Mouse (Mus musculus): Measurements from ENCODE around the gene Atcay.
"Not testable (repeated sequence)": the region's sequence is repeated elsewhere in the genome, so short reads cannot be mapped to it uniquely, and the experiment has no call there.

The Atcay gene

GRCm38 (mm10) chr10:81242021-81242420, 11.4 kb upstream of the Atcay start:
- DNase-seq (ENCODE audit: low spot score), result no peak

GRCm38 (mm10) chr10:81240876-81241275, 10.2 kb upstream of the Atcay start:
- no peak for DNase-seq (ENCODE audit: low spot score)

GRCm38 (mm10) chr10:81238618-81239017, 8.0 kb upstream of the Atcay start:
- DNase-seq (ENCODE audit: low spot score), result no peak

GRCm38 (mm10) chr10:81236471-81237268, 6.0 kb upstream of the Atcay start:
- DNase-seq (ENCODE audit: low spot score), result no peak

GRCm38 (mm10) chr10:81234206-81234605, 3.6 kb upstream of the Atcay start:
- no peak for DNase-seq (ENCODE audit: low spot score)

DNA sequence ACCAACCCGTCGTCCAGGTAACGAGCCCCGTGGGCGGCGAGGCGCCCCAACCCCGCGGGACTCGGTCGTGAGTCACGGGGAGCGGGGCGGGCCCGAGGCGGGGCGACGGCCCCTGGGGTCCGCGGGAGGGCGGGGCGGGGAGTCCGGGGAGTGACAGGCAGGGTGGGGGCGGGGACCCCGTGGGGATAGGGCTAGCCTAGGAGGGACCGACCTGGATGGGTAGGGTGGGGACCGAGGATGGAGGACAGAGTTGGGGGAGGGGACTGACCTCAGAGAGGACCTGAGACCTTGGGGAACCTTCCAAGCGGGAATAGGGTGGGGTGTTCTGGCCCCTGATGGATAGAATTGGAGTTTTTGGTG, 2.6 kb upstream of the Atcay start:
- DNase-seq (ENCODE audit: low spot score), result no peak

- peak; percentile 77 for DNase-seq (ENCODE audit: low spot score)
Measured at GRCm38 (mm10) chr10:81232580-81233225, 2.1 kb upstream of the Atcay start, which contains the start of gene Zfr2. TSS of gene Zfr2 (plus strand) at chr10:81233155.

- no peak for DNase-seq (ENCODE audit: low spot score)
Measured at GRCm38 (mm10) chr10:81231436-81231835, 803 bp upstream of the Atcay start.

DNA sequence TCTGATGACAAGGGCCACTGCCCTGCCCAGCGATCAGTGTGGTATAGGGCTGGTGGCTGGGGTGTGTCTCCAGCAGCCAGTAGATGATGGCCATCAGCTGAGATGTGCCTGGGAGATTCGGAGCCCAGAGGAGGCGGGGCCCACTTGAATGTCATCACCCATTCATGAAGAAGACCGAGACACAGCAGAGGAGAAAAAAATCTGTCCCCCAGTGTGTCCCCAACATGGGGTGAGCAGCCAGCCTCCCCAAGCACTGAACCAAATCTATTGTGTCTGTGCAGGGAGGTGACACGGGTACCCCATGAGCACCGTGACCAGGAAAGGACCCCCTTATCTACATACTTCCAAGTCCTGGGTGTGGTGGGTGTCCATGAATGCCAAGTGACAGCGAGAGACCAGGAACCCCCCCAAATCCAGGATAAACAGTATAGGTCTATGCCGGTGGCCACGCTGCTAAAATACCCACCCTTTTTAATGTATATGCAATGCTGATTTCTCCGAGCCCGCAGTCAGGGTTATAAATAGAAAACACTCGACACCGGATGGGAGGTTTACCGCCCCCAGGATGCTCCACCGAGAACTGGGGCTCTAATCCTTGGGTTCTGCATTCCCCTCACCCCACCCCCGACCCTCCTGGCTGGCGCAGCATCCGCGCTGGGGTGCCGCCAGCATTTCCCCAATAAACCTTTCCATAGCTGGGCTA, 747 bp downstream of the Atcay start:
- no peak for DNase-seq (ENCODE audit: low spot score)

GRCm38 (mm10) chr10:81223731-81224130, 6.9 kb downstream of the Atcay start:
- not testable (repeated sequence) for DNase-seq (ENCODE audit: low spot score)

DNA sequence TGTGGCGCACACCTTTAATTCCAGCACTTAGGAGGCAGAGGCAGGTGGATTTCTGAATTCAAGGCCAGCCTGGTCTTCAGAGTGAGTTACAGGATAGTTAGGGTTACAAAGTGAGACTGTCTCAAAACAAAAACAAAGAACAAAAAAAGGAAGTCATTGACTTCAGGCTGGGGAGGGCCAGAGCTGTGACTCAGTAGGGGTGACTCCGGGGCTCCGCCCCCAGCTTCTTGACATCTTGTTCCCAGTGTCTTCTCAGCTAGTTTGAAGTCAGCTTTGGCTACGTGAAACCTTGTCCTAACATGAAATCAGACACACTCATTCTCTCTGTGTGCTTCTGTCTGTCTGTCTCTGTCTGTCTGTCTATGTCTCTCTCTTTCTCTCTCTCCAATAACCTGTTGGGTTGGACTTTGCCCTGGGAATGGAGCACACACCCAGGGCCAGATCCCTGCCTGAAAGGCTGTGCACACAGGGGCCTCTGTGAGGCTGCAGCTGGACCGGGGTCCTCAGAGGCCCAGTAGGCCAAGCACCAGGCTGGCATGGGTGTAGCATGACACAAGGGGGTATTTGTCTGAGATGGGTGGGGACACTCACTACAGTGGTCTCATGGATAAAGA, 9.1 kb downstream of the Atcay start:
- DNase-seq (ENCODE audit: low spot score), result no peak

DNA sequence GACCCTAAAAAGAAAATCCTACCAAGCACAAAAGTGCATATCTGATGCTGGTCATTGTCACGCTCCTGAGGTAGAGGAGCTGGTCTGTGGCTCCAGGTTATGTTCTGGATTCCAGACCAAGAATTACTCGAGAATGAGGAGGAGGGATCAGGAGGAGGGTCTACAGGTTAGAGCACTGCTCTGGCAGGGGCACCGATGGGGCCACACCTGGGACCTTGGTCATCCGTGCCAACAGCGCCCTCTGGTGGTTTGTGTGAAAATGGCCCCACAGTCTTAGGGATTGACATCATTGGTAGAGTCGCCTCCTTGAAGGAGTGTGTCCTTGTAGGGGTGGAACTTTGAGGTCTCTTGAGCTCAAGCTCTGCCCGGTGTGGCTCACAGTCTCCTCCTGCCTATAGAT, 12.7 kb downstream of the Atcay start:
- DNase-seq (ENCODE audit: low spot score), result peak; percentile 56

GRCm38 (mm10) chr10:81217267-81217666, 13.4 kb downstream of the Atcay start:
- DNase-seq (ENCODE audit: low spot score), result not testable (repeated sequence)

DNA sequence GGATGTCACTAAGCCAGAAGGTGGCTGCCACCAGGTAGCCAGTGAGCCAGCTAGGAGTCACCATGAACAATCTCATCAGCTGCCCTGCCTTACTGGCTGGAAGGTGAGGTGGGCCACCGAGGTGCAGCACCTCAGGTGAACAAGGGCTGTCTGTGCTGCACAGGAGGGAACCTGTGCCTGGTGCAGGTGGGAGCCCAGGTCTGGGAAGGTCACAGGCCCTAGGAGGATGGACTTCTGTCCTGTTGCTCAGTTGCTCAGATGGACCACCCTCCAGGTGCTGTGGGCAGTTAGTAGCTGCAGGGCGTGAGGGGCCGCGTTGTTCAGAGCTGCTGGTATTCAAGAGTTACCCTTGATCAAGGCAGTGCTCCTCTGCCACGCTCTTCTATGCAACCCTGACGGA, 13.8 kb downstream of the Atcay start:
- no peak for DNase-seq (ENCODE audit: low spot score)

- no peak for DNase-seq (ENCODE audit: low spot score)
Measured at GRCm38 (mm10) chr10:81216260-81216659, 14.4 kb downstream of the Atcay start.

- DNase-seq (ENCODE audit: low spot score), result no peak
Measured at GRCm38 (mm10) chr10:81210154-81210553, 20.5 kb downstream of the Atcay start.

GRCm38 (mm10) chr10:81204137-81204536, 26.5 kb downstream of the Atcay start:
- DNase-seq (ENCODE audit: low spot score), result no peak

GRCm38 (mm10) chr10:81202978-81203720, 27.5 kb downstream of the Atcay start:
- no peak for DNase-seq (ENCODE audit: low spot score)

GRCm38 (mm10) chr10:81201807-81202758, 28.6 kb downstream of the Atcay start, which contains the start of gene Nmrk2:
TSS of gene Nmrk2 (minus strand) at chr10:81202051.
- DNase-seq (ENCODE audit: low spot score), result no peak

- no peak for DNase-seq (ENCODE audit: low spot score)
Measured at GRCm38 (mm10) chr10:81200605-81201287, 29.9 kb downstream of the Atcay start.

Measured in spleen, adult 12 weeks (tissue).